Mouse (Mus musculus): ENCODE measurements around the gene Tubd1. TPM values are rescaled to one million over a fixed set of nuclear protein-coding genes. Genes with fewer than 3 reads are reported as not detected.

Tubd1 gene
- polyA plus RNA-seq, 1 experiment: 8.2 TPM

GRCm38 (mm10) chr11:86588583-86589298, 44.0 kb downstream of the Tubd1 start:
- H3K27ac ChIP-seq (ENCODE audit: insufficient read depth, low read length): peak overlapping the region; percentile 99
- H3K4me1 ChIP-seq (ENCODE audit: control insufficient read depth, insufficient read depth, low read length): peaks cover 31% of the 10 kb centered on the region
- H3K4me3 ChIP-seq (ENCODE audit: insufficient read depth, low read length): no peak overlapping the region
- TF ChIP-seq POLR2A (IDR thresholded peaks at IDR 0.05; ENCODE audit: low read depth, low read length) (no peak), CTCF (IDR thresholded peaks at IDR 0.05; ENCODE audit: borderline replicate concordance, insufficient read depth, low read length) (no peak)

GRCm38 (mm10) chr11:86590066-86590465, 45.3 kb downstream of the Tubd1 start:
- peak overlapping the region; percentile 100; the same call in 1 of the 2 replicates for H3K27ac ChIP-seq (ENCODE audit: insufficient read depth, low read length)
- peaks cover 38% of the 10 kb centered on the region for H3K4me1 ChIP-seq (ENCODE audit: control insufficient read depth, insufficient read depth, low read length)
- H3K4me3 ChIP-seq (ENCODE audit: insufficient read depth, low read length): no peak overlapping the region
- TF ChIP-seq CTCF (IDR thresholded peaks at IDR 0.05; ENCODE audit: borderline replicate concordance, insufficient read depth, low read length) (no peak), POLR2A (IDR thresholded peaks at IDR 0.05; ENCODE audit: low read depth, low read length) (no peak)

- Histone ChIP-seq H3K27ac (ENCODE audit: insufficient read depth, low read length) (peak overlapping the region; percentile 100), H3K4me3 (ENCODE audit: insufficient read depth, low read length) (no peak overlapping the region), H3K4me1 (ENCODE audit: control insufficient read depth, insufficient read depth, low read length) (peaks cover 38% of the 10 kb centered on the region)
- TF ChIP-seq POLR2A (IDR thresholded peaks at IDR 0.05; ENCODE audit: low read depth, low read length): no peak
These were observed 45.8 kb downstream of the Tubd1 start for GRCm38 (mm10) chr11:86590579-86590978.

- Histone ChIP-seq H3K4me3 (ENCODE audit: insufficient read depth, low read length) (no peak overlapping the region), H3K4me1 (ENCODE audit: control insufficient read depth, insufficient read depth, low read length) (peaks cover 38% of the 10 kb centered on the region), H3K27ac (ENCODE audit: insufficient read depth, low read length) (peak overlapping the region; percentile 100)
- TF ChIP-seq POLR2A (IDR thresholded peaks at IDR 0.05; ENCODE audit: low read depth, low read length): no peak
- no peak for TF ChIP-seq CTCF (IDR thresholded peaks at IDR 0.05; ENCODE audit: borderline replicate concordance, insufficient read depth, low read length)
These were observed 46.6 kb downstream of the Tubd1 start for GRCm38 (mm10) chr11:86591301-86591845.

- no peak for TF ChIP-seq CTCF (IDR thresholded peaks at IDR 0.05; ENCODE audit: borderline replicate concordance, insufficient read depth, low read length)
- no peak for TF ChIP-seq POLR2A (IDR thresholded peaks at IDR 0.05; ENCODE audit: low read depth, low read length)
- Histone ChIP-seq H3K4me3 (ENCODE audit: insufficient read depth, low read length) (no peak overlapping the region), H3K27ac (ENCODE audit: insufficient read depth, low read length) (peak overlapping the region; percentile 100), H3K4me1 (ENCODE audit: control insufficient read depth, insufficient read depth, low read length) (peaks cover 38% of the 10 kb centered on the region)
These were observed 47.3 kb downstream of the Tubd1 start for GRCm38 (mm10) chr11:86591931-86592616.

GRCm38 (mm10) chr11:86592993-86593392, 48.2 kb downstream of the Tubd1 start:
- TF ChIP-seq POLR2A (IDR thresholded peaks at IDR 0.05; ENCODE audit: low read depth, low read length): peak; percentile 17; the same call in 1 of the 2 replicates
- no peak for TF ChIP-seq CTCF (IDR thresholded peaks at IDR 0.05; ENCODE audit: borderline replicate concordance, insufficient read depth, low read length)
- H3K4me1 ChIP-seq (ENCODE audit: control insufficient read depth, insufficient read depth, low read length): peaks cover 33% of the 10 kb centered on the region
- peak overlapping the region; percentile 100 for H3K27ac ChIP-seq (ENCODE audit: insufficient read depth, low read length)
- no peak overlapping the region for H3K4me3 ChIP-seq (ENCODE audit: insufficient read depth, low read length)

- H3K4me3 ChIP-seq (ENCODE audit: insufficient read depth, low read length): no peak overlapping the region
- TF ChIP-seq POLR2A (IDR thresholded peaks at IDR 0.05; ENCODE audit: low read depth, low read length) (no peak), CTCF (IDR thresholded peaks at IDR 0.05; ENCODE audit: borderline replicate concordance, insufficient read depth, low read length) (no peak)
- peaks cover 30% of the 10 kb centered on the region for H3K4me1 ChIP-seq (ENCODE audit: control insufficient read depth, insufficient read depth, low read length)
- H3K27ac ChIP-seq (ENCODE audit: insufficient read depth, low read length): peak overlapping the region; percentile 100
These were observed 48.7 kb downstream of the Tubd1 start for GRCm38 (mm10) chr11:86593443-86593842.

- Histone ChIP-seq H3K4me3 (ENCODE audit: insufficient read depth, low read length) (no peak overlapping the region), H3K27ac (ENCODE audit: insufficient read depth, low read length) (peak overlapping the region; percentile 100), H3K4me1 (ENCODE audit: control insufficient read depth, insufficient read depth, low read length) (peaks cover 32% of the 10 kb centered on the region)
- TF ChIP-seq CTCF (IDR thresholded peaks at IDR 0.05; ENCODE audit: borderline replicate concordance, insufficient read depth, low read length): no peak
- TF ChIP-seq POLR2A (IDR thresholded peaks at IDR 0.05; ENCODE audit: low read depth, low read length): no peak
These were observed 49.5 kb downstream of the Tubd1 start for GRCm38 (mm10) chr11:86594188-86594876.

GRCm38 (mm10) chr11:86595366-86595765, 50.6 kb downstream of the Tubd1 start:
- H3K4me1 ChIP-seq (ENCODE audit: control insufficient read depth, insufficient read depth, low read length): peaks cover 34% of the 10 kb centered on the region
- TF ChIP-seq POLR2A (IDR thresholded peaks at IDR 0.05; ENCODE audit: low read depth, low read length): no peak
- no peak for TF ChIP-seq CTCF (IDR thresholded peaks at IDR 0.05; ENCODE audit: borderline replicate concordance, insufficient read depth, low read length)
- no peak overlapping the region for H3K4me3 ChIP-seq (ENCODE audit: insufficient read depth, low read length)
- peak overlapping the region; percentile 57; the same call in 1 of the 2 replicates for H3K27ac ChIP-seq (ENCODE audit: insufficient read depth, low read length)

Measured in embryonic fibroblast, embryonic 13.5 days (primary cell).